Mouse (Mus musculus) megakaryocyte, embryonic 14.5 days (primary cell): ENCODE results near the gene Ltbp4.

ENCODE experiments used
- FLI1 ChIP-seq: IDR thresholded peaks from 2 replicates; pipeline ENCODE4 v1.6.1; 2012; ENCODE audit warnings: low read length, inconsistent platforms, mixed read lengths
- GATA1 ChIP-seq: IDR thresholded peaks from 3 replicates; pipeline ENCODE4 v1.6.1; 2012; ENCODE audit warnings: mixed read lengths, low read length, inconsistent platforms, borderline replicate concordance

DNA sequence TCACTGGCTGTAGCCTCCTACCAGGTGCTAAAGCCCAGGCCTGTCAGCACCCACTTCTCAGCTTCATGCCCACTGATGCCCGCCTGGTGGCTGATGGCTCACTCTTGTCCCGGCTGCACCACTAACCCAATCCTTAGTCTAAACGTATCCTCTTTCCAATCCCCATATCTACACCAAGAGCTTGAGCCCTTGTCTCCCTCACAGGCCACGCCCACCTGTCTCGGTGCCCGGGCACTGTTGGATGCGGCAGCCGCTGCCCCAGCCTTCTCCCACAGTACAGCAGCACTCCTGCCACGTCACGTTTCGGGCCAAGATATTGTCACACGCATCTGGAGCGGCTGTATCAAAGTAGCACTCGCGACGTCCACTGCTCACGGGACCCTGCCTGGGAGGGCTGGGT lies 27.2 kb downstream of the Ltbp4 start:
- TF ChIP-seq FLI1 = no peak
- TF ChIP-seq GATA1 = no peak
